Mouse (Mus musculus): ENCODE data around the gene Msi2. TPM values are rescaled to one million over a fixed set of nuclear protein-coding genes. Genes with fewer than 3 reads are reported as not detected.
A peak's percentile ranks its signal among the peaks of the same experiment; 100 is the strongest.

The Msi2 gene
- polyA plus RNA-seq, 1 experiment from 2014 or later = 20.4 TPM

GRCm38 (mm10) chr11:88661444-88662180 is 56.7 kb downstream of the Msi2 start:
- no peak for DNase-seq (ENCODE audit: extremely low spot score, low spot score)
- no peaks in the 10 kb centered on the region for H3K9me3 ChIP-seq
- no peaks in the 10 kb centered on the region for H3K27me3 ChIP-seq (ENCODE audit: poor library complexity, severe bottlenecking)
- peaks cover 100% of the 10 kb centered on the region for H3K36me3 ChIP-seq (replicated peaks)
- H3K4me1 ChIP-seq = peaks cover 61% of the 10 kb centered on the region
- no peak overlapping the region for H3K4me3 ChIP-seq
- H3K27ac ChIP-seq = peak overlapping the region; percentile 22; the same call in 1 of the 2 replicates
- 88% methylated on average over 11 of the region's 11 CpGs for WGBS

GRCm38 (mm10) chr11:88660404-88660803 is 57.9 kb downstream of the Msi2 start:
- H3K27ac ChIP-seq = no peak overlapping the region
- peaks cover 57% of the 10 kb centered on the region for H3K4me1 ChIP-seq
- H3K36me3 ChIP-seq (replicated peaks) = peaks cover 100% of the 10 kb centered on the region
- WGBS = 92% methylated on average over 9 of the region's 9 CpGs
- no peak for DNase-seq (ENCODE audit: extremely low spot score, low spot score)
- no peaks in the 10 kb centered on the region for H3K9me3 ChIP-seq
- no peaks in the 10 kb centered on the region for H3K27me3 ChIP-seq (ENCODE audit: poor library complexity, severe bottlenecking)
- H3K4me3 ChIP-seq = no peak overlapping the region

- no peaks in the 10 kb centered on the region for H3K9me3 ChIP-seq
- peaks cover 100% of the 10 kb centered on the region for H3K36me3 ChIP-seq (replicated peaks)
- H3K27me3 ChIP-seq (ENCODE audit: poor library complexity, severe bottlenecking) = no peaks in the 10 kb centered on the region
- no peak overlapping the region for H3K4me3 ChIP-seq
- no peak for DNase-seq (ENCODE audit: extremely low spot score, low spot score)
- H3K27ac ChIP-seq = no peak overlapping the region
- 95% methylated on average over 5 of the region's 5 CpGs for WGBS
- H3K4me1 ChIP-seq = peaks cover 51% of the 10 kb centered on the region
Measured at GRCm38 (mm10) chr11:88658926-88659325, 59.4 kb downstream of the Msi2 start.

- Histone ChIP-seq H3K9me3 (no peaks in the 10 kb centered on the region), H3K27ac (no peak overlapping the region), H3K27me3 (ENCODE audit: poor library complexity, severe bottlenecking) (no peaks in the 10 kb centered on the region), H3K4me3 (no peak overlapping the region), H3K4me1 (peaks cover 51% of the 10 kb centered on the region), H3K36me3 (replicated peaks) (peaks cover 92% of the 10 kb centered on the region)
- WGBS = 89% methylated on average over 8 of the region's 8 CpGs
- no peak for DNase-seq (ENCODE audit: extremely low spot score, low spot score)
Measured at GRCm38 (mm10) chr11:88655786-88656185, 62.5 kb downstream of the Msi2 start.

GRCm38 (mm10) chr11:88655214-88655566 is 63.1 kb downstream of the Msi2 start:
- H3K4me3 ChIP-seq = no peak overlapping the region
- peaks cover 88% of the 10 kb centered on the region for H3K36me3 ChIP-seq (replicated peaks)
- no peaks in the 10 kb centered on the region for H3K9me3 ChIP-seq
- H3K27ac ChIP-seq = no peak overlapping the region
- H3K4me1 ChIP-seq = peaks cover 52% of the 10 kb centered on the region
- H3K27me3 ChIP-seq (ENCODE audit: poor library complexity, severe bottlenecking) = no peaks in the 10 kb centered on the region
- WGBS = 94% methylated on average over 3 of the region's 3 CpGs
- no peak for DNase-seq (ENCODE audit: extremely low spot score, low spot score)

GRCm38 (mm10) chr11:88654391-88655213 is 63.7 kb downstream of the Msi2 start:
- no peak overlapping the region for H3K4me3 ChIP-seq
- H3K27me3 ChIP-seq (ENCODE audit: poor library complexity, severe bottlenecking) = no peaks in the 10 kb centered on the region
- H3K9me3 ChIP-seq = no peaks in the 10 kb centered on the region
- peaks cover 85% of the 10 kb centered on the region for H3K36me3 ChIP-seq (replicated peaks)
- no peak for DNase-seq (ENCODE audit: extremely low spot score, low spot score)
- H3K27ac ChIP-seq = no peak overlapping the region
- WGBS = 93% methylated on average over 18 of the region's 18 CpGs
- H3K4me1 ChIP-seq = peaks cover 55% of the 10 kb centered on the region

- 76% methylated on average over 4 of the region's 4 CpGs for WGBS
- Histone ChIP-seq H3K36me3 (replicated peaks) (peaks cover 80% of the 10 kb centered on the region), H3K27me3 (ENCODE audit: poor library complexity, severe bottlenecking) (no peaks in the 10 kb centered on the region), H3K27ac (peak overlapping the region; percentile 52; the same call in 1 of the 2 replicates), H3K9me3 (no peaks in the 10 kb centered on the region), H3K4me1 (peaks cover 77% of the 10 kb centered on the region), H3K4me3 (no peak overlapping the region)
- DNase-seq (ENCODE audit: extremely low spot score, low spot score) = no peak
Measured at GRCm38 (mm10) chr11:88650275-88650674, 68.0 kb downstream of the Msi2 start.

GRCm38 (mm10) chr11:88649009-88649408 is 69.3 kb downstream of the Msi2 start:
- 78% methylated on average over 2 of the region's 2 CpGs for WGBS
- DNase-seq (ENCODE audit: extremely low spot score, low spot score) = no peak
- Histone ChIP-seq H3K36me3 (replicated peaks) (peaks cover 73% of the 10 kb centered on the region), H3K4me3 (no peak overlapping the region), H3K4me1 (peaks cover 84% of the 10 kb centered on the region), H3K9me3 (no peaks in the 10 kb centered on the region), H3K27ac (0 out of 2 replicates have a peak overlapping the region, but pooled peaks have one; percentile 44), H3K27me3 (ENCODE audit: poor library complexity, severe bottlenecking) (no peaks in the 10 kb centered on the region)

GRCm38 (mm10) chr11:88648407-88648806 is 69.9 kb downstream of the Msi2 start:
- 85% methylated on average over 5 of the region's 5 CpGs for WGBS
- Histone ChIP-seq H3K27ac (no peak overlapping the region), H3K27me3 (ENCODE audit: poor library complexity, severe bottlenecking) (no peaks in the 10 kb centered on the region), H3K4me3 (no peak overlapping the region), H3K36me3 (replicated peaks) (peaks cover 73% of the 10 kb centered on the region), H3K4me1 (peaks cover 88% of the 10 kb centered on the region), H3K9me3 (no peaks in the 10 kb centered on the region)
- no peak for DNase-seq (ENCODE audit: extremely low spot score, low spot score)

GRCm38 (mm10) chr11:88646493-88646892 is 71.8 kb downstream of the Msi2 start:
- WGBS = 86% methylated on average over 6 of the region's 6 CpGs
- Histone ChIP-seq H3K4me1 (peaks cover 85% of the 10 kb centered on the region), H3K4me3 (no peak overlapping the region), H3K36me3 (replicated peaks) (peaks cover 75% of the 10 kb centered on the region), H3K9me3 (no peaks in the 10 kb centered on the region), H3K27me3 (ENCODE audit: poor library complexity, severe bottlenecking) (no peaks in the 10 kb centered on the region), H3K27ac (peak overlapping the region; percentile 81; the same call in 1 of the 2 replicates)
- no peak for DNase-seq (ENCODE audit: extremely low spot score, low spot score)

GRCm38 (mm10) chr11:88645821-88646220 is 72.5 kb downstream of the Msi2 start:
- no peak overlapping the region; the same call in 1 of the 2 replicates for H3K4me3 ChIP-seq
- H3K27ac ChIP-seq = peak overlapping the region; percentile 81
- peaks cover 87% of the 10 kb centered on the region for H3K4me1 ChIP-seq
- DNase-seq (ENCODE audit: extremely low spot score, low spot score) = no peak
- H3K9me3 ChIP-seq = no peaks in the 10 kb centered on the region
- WGBS = 64% methylated on average over 7 of the region's 7 CpGs
- no peaks in the 10 kb centered on the region for H3K27me3 ChIP-seq (ENCODE audit: poor library complexity, severe bottlenecking)
- peaks cover 80% of the 10 kb centered on the region for H3K36me3 ChIP-seq (replicated peaks)

- Histone ChIP-seq H3K36me3 (replicated peaks) (peaks cover 87% of the 10 kb centered on the region), H3K27ac (peak overlapping the region; percentile 81)
Measured at GRCm38 (mm10) chr11:88644719-88645118, 73.6 kb downstream of the Msi2 start.

GRCm38 (mm10) chr11:88639862-88640261 is 78.5 kb downstream of the Msi2 start:
- H3K27ac ChIP-seq = no peak overlapping the region
- no peak for DNase-seq (ENCODE audit: extremely low spot score, low spot score)
- 68% methylated on average over 4 of the region's 4 CpGs for WGBS
- no peaks in the 10 kb centered on the region for H3K9me3 ChIP-seq
- peaks cover 94% of the 10 kb centered on the region for H3K36me3 ChIP-seq (replicated peaks)
- H3K4me1 ChIP-seq = peaks cover 78% of the 10 kb centered on the region
- no peaks in the 10 kb centered on the region for H3K27me3 ChIP-seq (ENCODE audit: poor library complexity, severe bottlenecking)
- H3K4me3 ChIP-seq = no peak overlapping the region

More at GRCm38 (mm10) chr11:88644719-88645118, 73.6 kb downstream of the Msi2 start:
- Histone ChIP-seq H3K9me3 (no peaks in the 10 kb centered on the region), H3K4me1 (peaks cover 84% of the 10 kb centered on the region), H3K4me3 (peak overlapping the region; percentile 11; the same call in 1 of the 2 replicates), H3K27me3 (ENCODE audit: poor library complexity, severe bottlenecking) (no peaks in the 10 kb centered on the region)
- DNase-seq (ENCODE audit: extremely low spot score, low spot score) = no peak
- 11% methylated on average over 7 of the region's 7 CpGs for whole genome bisulfite sequencing

Data from forebrain, embryonic 10.5 days (tissue).